Mouse (Mus musculus) spleen, adult 2 months (tissue): Measurements from ENCODE around the gene Csnk1e.

Source experiments
- CTCF ChIP-seq: fragments of 200-500 bp; IDR thresholded peaks from 2 replicates; pipeline ENCODE4 v1.5.1; 2011; ENCODE audit warnings: mild to moderate bottlenecking, inconsistent platforms; ENCODE audit not compliant: insufficient read depth, insufficient read length, insufficient replicate concordance; ENCODE audit errors: extremely low read depth
- POLR2A ChIP-seq: fragments of 200-500 bp; IDR thresholded peaks from 2 replicates; pipeline ENCODE4 v1.6.1; 2011; ENCODE audit warnings: low read depth, low read length, inconsistent platforms

DNA sequence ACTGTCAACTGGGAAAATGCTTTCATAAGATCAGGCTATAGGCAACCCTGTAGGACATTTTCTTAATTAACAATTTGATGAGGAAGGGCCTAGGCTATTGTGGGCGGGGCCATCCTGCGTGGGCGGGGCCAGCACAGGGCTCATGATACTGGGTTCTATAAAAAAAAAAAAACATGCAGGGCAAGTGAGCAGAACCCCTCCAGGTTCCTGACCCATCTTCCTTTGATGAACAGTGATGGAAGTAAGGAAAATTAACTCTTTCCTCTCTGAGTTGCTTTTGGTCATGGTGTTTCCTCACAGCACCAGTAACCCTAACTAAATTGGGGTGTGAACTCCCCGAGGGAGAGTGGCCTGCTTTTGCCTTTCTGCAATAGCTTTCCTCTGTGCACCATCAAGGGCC, 26.8 kb downstream of the Csnk1e start:
- TF ChIP-seq POLR2A (no peak), CTCF (no peak)
